Mouse (Mus musculus): Measurements from ENCODE around the gene Cmtm1. TPM values are rescaled to one million over a fixed set of nuclear protein-coding genes. Genes with fewer than 3 reads are reported as not detected.

Cmtm1 gene
- not detected in 4 replicates for total RNA-seq (2023)

DNA sequence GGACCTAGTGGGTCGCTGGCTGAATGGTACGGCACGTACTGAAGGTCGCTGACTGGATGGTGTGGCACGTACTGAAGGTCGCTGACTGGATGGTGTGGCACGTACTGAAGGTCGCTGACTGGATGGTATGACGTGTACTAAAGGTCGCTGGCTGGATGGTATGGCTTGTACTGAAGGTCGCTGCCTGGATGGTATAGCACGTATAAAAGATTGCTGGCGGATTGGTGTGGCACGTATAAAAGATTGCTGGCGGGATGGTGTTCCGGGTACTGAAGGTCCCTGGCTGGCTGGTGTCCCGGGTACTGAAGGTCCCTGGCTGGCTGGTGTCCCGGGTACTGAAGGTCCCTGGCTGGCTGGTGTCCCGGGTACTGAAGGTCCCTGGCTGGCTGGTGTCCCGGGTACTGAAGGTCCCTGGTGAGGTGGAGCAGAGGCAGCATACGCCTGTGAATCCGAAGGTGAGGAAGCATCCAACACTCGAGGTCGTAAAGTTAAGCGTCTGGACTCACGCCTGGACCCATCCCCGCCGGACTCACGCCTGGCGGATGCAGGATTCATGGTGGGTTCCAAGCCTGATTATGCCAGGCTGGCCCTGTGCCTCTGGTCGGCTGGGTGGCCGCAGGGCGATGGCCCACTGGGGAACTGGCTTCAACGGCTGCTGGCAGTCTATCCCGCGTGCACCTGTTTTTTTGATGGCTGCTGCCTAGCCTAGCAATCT, at the start of gene Cmtm1, which contains the start of gene Gm45711:
Gene Cmtm1 (minus strand): TSS at position 705 of the 715 bp plus-strand sequence.
Gene Gm45711 (minus strand): TSS at position 641 of the 715 bp plus-strand sequence.

DNA sequence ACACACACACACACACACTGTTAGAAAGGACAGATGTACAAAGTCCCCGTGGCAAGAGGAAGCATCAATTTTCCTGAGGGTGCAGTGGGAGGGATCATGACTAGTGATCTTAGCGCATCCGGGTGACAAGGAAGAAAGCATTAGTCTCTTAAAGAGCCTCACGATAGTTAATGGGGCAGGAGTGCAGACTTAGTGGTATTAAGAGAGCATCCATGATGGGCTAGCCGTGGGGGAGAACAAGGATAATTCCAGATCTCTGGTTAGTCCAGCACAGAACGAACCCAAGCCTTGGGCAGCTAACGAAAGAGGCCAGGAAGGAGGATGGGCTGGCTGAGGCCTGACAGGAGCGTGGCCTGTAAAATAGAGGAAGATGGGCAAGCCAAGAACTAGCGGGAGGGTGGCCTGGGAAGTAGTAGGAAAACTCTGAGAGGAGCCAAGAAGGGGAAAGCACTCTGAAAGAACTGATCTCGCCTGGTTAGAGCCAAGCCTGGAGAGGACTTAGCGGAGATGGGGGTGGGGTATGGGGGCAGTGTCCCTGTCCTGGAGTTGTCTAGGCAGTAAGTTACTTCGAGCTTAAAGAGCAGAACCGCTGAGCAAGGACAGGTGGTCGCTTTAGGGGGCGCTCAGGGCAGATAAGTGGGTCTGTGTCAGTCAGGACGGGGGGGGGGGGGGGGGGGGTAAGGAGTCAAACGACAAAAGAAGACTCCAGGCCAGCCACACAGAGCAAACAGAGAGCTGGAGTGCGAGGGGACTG, 29.5 kb upstream of the Cmtm1 start, which contains the start of gene Cmtm3:
Gene Cmtm3 (plus strand): TSS at position 182 of the 754 bp plus-strand sequence.

DNA sequence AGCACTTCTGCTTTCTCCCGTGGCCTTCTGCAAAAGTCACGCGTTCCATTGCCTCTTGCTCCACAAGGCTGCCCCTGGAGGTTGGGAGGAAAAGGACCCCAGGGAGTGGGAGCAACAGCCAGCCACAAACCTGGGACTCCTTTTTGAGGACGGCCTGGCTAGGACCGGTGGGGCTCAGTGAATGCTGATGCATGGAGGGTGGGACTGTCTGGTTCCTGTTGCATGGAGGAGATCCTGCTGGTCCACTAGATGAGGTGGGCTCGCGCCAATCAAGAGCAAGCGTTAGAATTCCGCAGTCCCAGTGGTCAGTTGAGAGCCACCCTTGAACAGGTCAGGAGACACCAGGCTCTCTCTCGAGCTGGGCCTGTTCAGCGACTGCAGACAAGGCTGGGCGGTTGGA, 12.0 kb upstream of the Cmtm1 start, which contains the start of gene Cmtm2b:
Gene Cmtm2b (plus strand): TSS at position 301 of the 400 bp plus-strand sequence.

DNA sequence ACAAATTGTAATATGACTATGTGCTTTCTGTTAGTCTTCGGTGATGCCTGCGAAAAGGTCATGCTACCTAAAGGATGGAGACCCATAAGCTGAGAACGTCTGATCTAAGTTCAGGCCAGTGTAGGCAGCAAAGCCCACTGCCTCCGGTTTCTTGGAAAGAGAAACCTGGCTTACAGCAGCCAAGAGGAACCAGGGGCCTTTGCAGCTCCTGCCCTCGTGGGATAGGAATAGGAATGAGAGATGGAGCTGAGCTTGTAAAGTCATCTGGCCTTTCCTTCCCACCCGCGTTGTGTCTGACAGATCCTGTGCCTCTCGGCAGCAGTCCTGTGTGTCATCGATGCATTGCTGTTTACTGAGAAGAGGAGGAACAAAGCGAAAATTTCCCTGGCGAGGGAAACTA, 11.3 kb upstream of the Cmtm1 start, which contains the start of gene Gm11020:
Gene Gm11020 (plus strand): TSS at position 301 of the 400 bp plus-strand sequence.

DNA sequence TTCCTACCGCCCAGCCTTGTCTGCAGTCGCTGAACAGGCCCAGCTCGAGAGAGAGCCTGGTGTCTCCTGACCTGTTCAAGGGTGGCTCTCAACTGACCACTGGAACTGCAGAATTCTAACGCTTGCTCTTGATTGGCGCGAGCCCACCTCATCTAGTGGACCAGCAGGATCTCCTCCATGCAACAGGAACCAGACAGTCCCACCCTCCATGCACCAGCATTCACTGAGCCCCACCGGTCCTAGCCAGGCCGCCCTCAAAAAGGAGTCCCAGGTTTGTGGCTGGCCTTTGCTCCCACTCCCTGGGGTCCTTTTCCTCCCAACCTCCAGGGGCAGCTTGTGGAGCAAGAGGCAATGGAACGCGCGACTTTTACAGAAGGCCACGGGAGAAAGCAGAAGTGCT, 16.9 kb downstream of the Cmtm1 start, which contains the start of gene Cmtm2a:
Gene Cmtm2a (minus strand): TSS at position 101 of the 400 bp plus-strand sequence.

DNA sequence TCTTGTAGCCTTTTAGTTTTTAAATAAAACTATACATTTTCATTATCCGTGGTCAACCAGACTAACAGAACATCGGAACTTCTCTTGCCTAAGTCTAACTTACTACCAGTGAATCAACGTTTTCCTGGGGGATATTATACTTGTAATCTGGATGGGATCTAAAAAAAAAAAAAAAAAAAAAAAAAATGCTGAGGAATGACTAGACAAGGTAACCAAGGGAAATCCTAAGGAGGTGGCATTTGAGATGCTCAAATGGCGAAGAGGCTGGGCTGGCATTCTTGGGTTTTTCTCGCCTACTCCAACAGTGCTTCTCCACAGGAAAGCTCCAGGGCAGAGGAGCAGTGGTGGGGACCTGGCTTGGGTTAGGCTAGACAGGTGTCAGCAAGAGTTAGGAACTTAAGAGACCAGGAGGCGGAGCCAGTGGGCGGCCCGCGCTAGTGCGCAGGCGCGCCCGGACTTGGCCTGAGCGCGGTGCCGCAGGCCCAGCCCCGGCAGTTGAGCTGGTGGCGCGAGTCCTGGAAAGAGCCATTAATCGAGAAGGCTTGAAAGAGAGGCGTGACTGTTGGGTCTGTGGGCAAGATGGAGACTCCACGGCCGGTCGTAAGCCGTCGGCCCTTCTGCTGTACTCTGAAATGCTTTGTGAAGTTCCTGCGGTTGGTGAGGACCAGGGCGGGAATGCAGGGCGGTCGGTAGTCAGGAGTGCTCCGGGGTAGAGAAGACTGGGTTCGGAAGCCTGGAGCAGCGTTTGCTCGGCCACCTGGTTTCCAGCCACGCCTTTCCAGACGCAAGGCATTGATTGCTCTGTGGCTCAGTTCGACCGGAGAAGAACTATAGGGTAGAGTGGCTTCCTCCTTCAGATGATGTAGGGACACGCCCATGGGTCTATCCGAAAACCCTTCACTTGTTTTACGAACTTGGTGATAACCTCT, 59.2 kb downstream of the Cmtm1 start, which contains the start of gene Cklf:
Gene Cklf (plus strand): TSS at position 423 of the 929 bp plus-strand sequence.

DNA sequence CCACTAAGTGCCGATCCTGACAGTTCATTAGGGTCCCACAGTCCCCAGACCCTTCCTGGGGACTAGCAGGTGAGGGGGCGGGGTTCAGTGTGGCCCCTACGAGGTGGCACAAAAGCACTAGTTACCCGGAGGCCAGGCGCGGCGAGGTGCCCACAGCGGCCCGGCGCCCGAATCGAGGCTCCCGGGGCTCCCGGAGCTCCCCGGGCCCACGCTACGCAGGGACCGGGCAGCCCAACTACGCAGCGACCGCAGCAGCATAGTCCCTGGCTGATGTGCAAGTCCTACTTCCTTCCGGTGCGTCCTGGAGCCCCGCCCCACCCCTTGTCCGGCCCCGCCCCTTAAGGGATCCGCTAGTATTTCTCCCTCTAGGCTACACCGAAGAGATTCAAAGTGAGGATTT, 61.7 kb downstream of the Cmtm1 start, which contains the start of gene Tk2:
Gene Tk2 (minus strand): TSS at position 283 of the 400 bp plus-strand sequence.

Other genes starting within 250 kb of the Cmtm1 start
- gene Cdh5, start 208.5 kb downstream of the Cmtm1 start, total RNA-seq (2023), result 0.66 to 1.3 TPM (median 0.96 TPM) in 4 replicates
- gene Bean1, start 139.7 kb downstream of the Cmtm1 start, total RNA-seq (2023), result 0.18 TPM in 1 of 4 replicates, not detected in the others
- gene Tk2, start 61.6 kb downstream of the Cmtm1 start, total RNA-seq (2023), result 101 to 119 TPM (median 103 TPM) in 4 replicates
- 63.3 to 74.0 TPM (median 72.5 TPM) in 4 replicates for gene Cklf, start 59.3 kb downstream of the Cmtm1 start, total RNA-seq (2023)
- not detected in 4 replicates for gene Cmtm2a, start 17.0 kb downstream of the Cmtm1 start, total RNA-seq (2023)
- gene Gm45711, start 64 bp downstream of the Cmtm1 start, total RNA-seq (2023), result not detected in 4 replicates
- gene Gm11020, start 11.4 kb upstream of the Cmtm1 start, total RNA-seq (2023), result not detected in 4 replicates
- gene Cmtm2b, start 12.1 kb upstream of the Cmtm1 start, total RNA-seq (2023), result not detected in 4 replicates
- gene Cmtm3, start 29.3 kb upstream of the Cmtm1 start, total RNA-seq (2023), result 13.0 to 18.3 TPM (median 15.5 TPM) in 4 replicates
- 0.77 to 0.94 TPM (median 0.84 TPM) in 4 replicates for gene Cmtm4, start 85.7 kb upstream of the Cmtm1 start, total RNA-seq (2023)
- gene Dync1li2, start 132.9 kb upstream of the Cmtm1 start, total RNA-seq (2023), result 63.0 to 107 TPM (median 77.6 TPM) in 4 replicates
- 3.6 to 4.5 TPM (median 3.7 TPM) in 4 replicates for gene Terb1, start 199.8 kb upstream of the Cmtm1 start, total RNA-seq (2023)
- 40.8 to 47.9 TPM (median 44.3 TPM) in 4 replicates for gene Nae1, start 224.5 kb upstream of the Cmtm1 start, total RNA-seq (2023)
- gene Car7, start 224.5 kb upstream of the Cmtm1 start, total RNA-seq (2023), result 0.64 to 2.0 TPM (median 1.8 TPM) in 4 replicates

Measured in B cell, adult 62 days (primary cell).